19 mouse cellular contexts compared by ENCODE assay signal in the genomic region with DNA sequence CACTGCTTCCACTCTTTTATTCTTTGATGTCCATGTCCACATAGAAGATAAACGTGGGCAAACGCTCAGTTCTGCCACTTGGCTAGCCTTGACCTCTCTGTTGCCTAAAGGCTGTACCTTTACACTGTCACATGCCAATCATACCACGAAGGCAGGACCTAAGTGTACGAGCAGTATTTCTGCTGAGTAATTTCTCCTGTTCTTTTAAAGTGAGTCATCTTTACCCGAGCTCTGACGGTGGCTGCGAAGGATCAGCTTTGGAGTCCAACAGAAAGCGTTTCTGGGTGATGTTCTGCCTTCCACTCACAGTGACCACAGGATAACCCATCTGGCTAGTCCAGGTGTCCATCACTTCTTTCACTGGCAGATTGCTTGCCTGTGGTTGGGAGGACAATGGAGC. TPM values are rescaled to one million over a fixed set of nuclear protein-coding genes. Genes with fewer than 3 reads are reported as not detected.
"Had no signal": no experiment of that assay in that cellular context is flagged by ENCODE, and none has a peak within 500 bp of the region (broad histone marks: within the 10 kb centered on the region; RNA-seq: fewer than 3 reads in every experiment).

No protein-coding gene starts in this region.

- H3K27ac ChIP-seq: lung, embryonic 15.5 days; macrophage; midbrain, embryonic 13.5 days; midbrain, embryonic 15.5 days; neural tube, embryonic 12.5 days had no signal

- H3K27me3 ChIP-seq: lung, embryonic 15.5 days; megakaryocyte, embryonic 14.5 days; midbrain, embryonic 13.5 days; midbrain, embryonic 15.5 days; neural tube, embryonic 12.5 days had no signal

- DNase-seq: lung, adult 2 months; lung, postnatal 14 days; lung, postnatal 36 days; right cerebral cortex, postnatal 14 days; spleen, adult 18-20 months; thymus, adult 18-20 months; thymus, postnatal 14 days; thymus, postnatal 36 days had no signal

- ATAC-seq: lung, postnatal 0 days; midbrain, embryonic 13.5 days; midbrain, embryonic 15.5 days had no signal

- H3K9me3 ChIP-seq: lung, embryonic 15.5 days; megakaryocyte, embryonic 14.5 days; midbrain, embryonic 13.5 days; midbrain, embryonic 15.5 days; neural tube, embryonic 12.5 days had no signal

- H3K4me3 ChIP-seq: lung, embryonic 15.5 days; megakaryocyte, embryonic 14.5 days; midbrain, embryonic 13.5 days; midbrain, embryonic 15.5 days; neural tube, embryonic 12.5 days had no signal

- H3K4me1 ChIP-seq: megakaryocyte, embryonic 14.5 days; midbrain, embryonic 15.5 days; neural tube, embryonic 12.5 days had no signal

- H3K36me3 ChIP-seq: lung, embryonic 15.5 days; midbrain, embryonic 13.5 days; midbrain, embryonic 15.5 days; neural tube, embryonic 12.5 days had no signal

- H3K4me2 ChIP-seq: lung, embryonic 15.5 days; midbrain, embryonic 11.5 days; midbrain, embryonic 13.5 days; midbrain, embryonic 15.5 days; neural tube, embryonic 12.5 days had no signal

- H3K9ac ChIP-seq: lung, embryonic 15.5 days; midbrain, embryonic 13.5 days; midbrain, embryonic 15.5 days; neural tube, embryonic 12.5 days had no signal

RNA-seq across cellular contexts. Expression of gene Enpep, which starts 33.9 kb away (rescaled TPM):
- total RNA-seq: megakaryocyte progenitor cell, adult 5-6 weeks; monocyte, adult 5-6 weeks; neutrophil, adult 5-6 weeks had no signal
- polyA plus RNA-seq: macrophage had no signal
